Mouse (Mus musculus): ENCODE data around the gene 2900026A02Rik. TPM values are rescaled to one million over a fixed set of nuclear protein-coding genes. Genes with fewer than 3 reads are reported as not detected.
A peak's percentile ranks its signal among the peaks of the same experiment; 100 is the strongest.

Gene 2900026A02Rik
- 16.6 TPM for polyA plus RNA-seq (2012; fragmentation: generic; extraction: Trizol)

- Histone ChIP-seq H3K4me2 (ENCODE audit: low read depth) (peak within 1 kb of the TSS; percentile 76), H3K36me3 (ENCODE audit: control insufficient read depth, insufficient read depth) (no peaks in the 10 kb centered on the region), H3K79me2 (ENCODE audit: control insufficient read depth, insufficient read depth) (no peaks in the 10 kb centered on the region), H3K4me3 (peak within 1 kb of the TSS; percentile 17), H3ac (ENCODE audit: control insufficient read depth, insufficient read length) (peak within 1 kb of the TSS; percentile 0), H3K27me3 (ENCODE audit: control insufficient read depth, insufficient read depth, insufficient read length) (no peaks in the 10 kb centered on the region)
- TF ChIP-seq MYOD1 (IDR thresholded peaks at IDR 0.05; ENCODE audit: control insufficient read depth in 1 of 3, insufficient read length in 2 of 3, low read depth in 2 of 3) (peak in 1 of 3 experiments; percentile 55), E2F4 (IDR thresholded peaks at IDR 0.05; ENCODE audit: insufficient read depth) (no peak)
Measured at GRCm38 (mm10) chr5:113221147-113221865, at the start of gene 2900026A02Rik. TSS of gene 2900026A02Rik (minus strand) at chr5:113221236.

- Histone ChIP-seq H3K4me3 (no peak overlapping the region), H3K36me3 (ENCODE audit: control insufficient read depth, insufficient read depth) (no peaks in the 10 kb centered on the region), H3K4me2 (ENCODE audit: low read depth) (no peak overlapping the region), H3K79me2 (ENCODE audit: control insufficient read depth, insufficient read depth) (no peaks in the 10 kb centered on the region), H3K27me3 (ENCODE audit: control insufficient read depth, insufficient read depth, insufficient read length) (no peaks in the 10 kb centered on the region), H3ac (ENCODE audit: control insufficient read depth, insufficient read length) (no peak overlapping the region)
- no peak for TF ChIP-seq REST (IDR thresholded peaks at IDR 0.05; ENCODE audit: insufficient read depth, insufficient read length)
- no peak for TF ChIP-seq POLR2AphosphoS2 (IDR thresholded peaks at IDR 0.05; ENCODE audit: insufficient read length, low read depth)
- no peak for TF ChIP-seq E2F4 (IDR thresholded peaks at IDR 0.05; ENCODE audit: insufficient read depth)
- TF ChIP-seq POLR2A (IDR thresholded peaks at IDR 0.05; ENCODE audit: insufficient read length, low read depth), result no peak
- no peak for TF ChIP-seq CEBPB (IDR thresholded peaks at IDR 0.05; ENCODE audit: insufficient read depth, poor library complexity, severe bottlenecking)
- no peak for TF ChIP-seq USF1 (IDR thresholded peaks at IDR 0.05; ENCODE audit: low read depth)
- no peak for TF ChIP-seq MYOG (IDR thresholded peaks at IDR 0.05; ENCODE audit: control insufficient read depth in 1 of 3, insufficient read depth in 1 of 3, insufficient read length in 2 of 3, low read depth in 2 of 3)
- TF ChIP-seq MYOD1 (IDR thresholded peaks at IDR 0.05; ENCODE audit: control insufficient read depth in 1 of 3, insufficient read length in 2 of 3, low read depth in 2 of 3), result no peak
- no peak for TF ChIP-seq TCF3 (IDR thresholded peaks at IDR 0.05; ENCODE audit: insufficient read length, low read depth)
- no peak for TF ChIP-seq SRF (IDR thresholded peaks at IDR 0.05; ENCODE audit: control insufficient read depth, insufficient read length, low read depth)
- no peak for TF ChIP-seq MAX (IDR thresholded peaks at IDR 0.05; ENCODE audit: low read depth)
- TF ChIP-seq TCF12 (IDR thresholded peaks at IDR 0.05; ENCODE audit: insufficient read depth, poor library complexity, severe bottlenecking), result no peak
Measured at GRCm38 (mm10) chr5:113270043-113270442, 49.0 kb upstream of the 2900026A02Rik start.

GRCm38 (mm10) chr5:113268246-113268645 lies 47.2 kb upstream of the 2900026A02Rik start:
- TF ChIP-seq POLR2AphosphoS2 (IDR thresholded peaks at IDR 0.05; ENCODE audit: insufficient read length, low read depth) (no peak), MYOD1 (IDR thresholded peaks at IDR 0.05; ENCODE audit: control insufficient read depth in 1 of 3, insufficient read length in 2 of 3, low read depth in 2 of 3) (no peak), CEBPB (IDR thresholded peaks at IDR 0.05; ENCODE audit: insufficient read depth, poor library complexity, severe bottlenecking) (no peak), TCF3 (IDR thresholded peaks at IDR 0.05; ENCODE audit: insufficient read length, low read depth) (no peak), USF1 (IDR thresholded peaks at IDR 0.05; ENCODE audit: low read depth) (no peak), POLR2A (IDR thresholded peaks at IDR 0.05; ENCODE audit: insufficient read length, low read depth) (no peak), TCF12 (IDR thresholded peaks at IDR 0.05; ENCODE audit: insufficient read depth, poor library complexity, severe bottlenecking) (no peak), MAX (IDR thresholded peaks at IDR 0.05; ENCODE audit: low read depth) (no peak), E2F4 (IDR thresholded peaks at IDR 0.05; ENCODE audit: insufficient read depth) (no peak), REST (IDR thresholded peaks at IDR 0.05; ENCODE audit: insufficient read depth, insufficient read length) (no peak), SRF (IDR thresholded peaks at IDR 0.05; ENCODE audit: control insufficient read depth, insufficient read length, low read depth) (no peak), MYOG (IDR thresholded peaks at IDR 0.05; ENCODE audit: control insufficient read depth in 1 of 3, insufficient read depth in 1 of 3, insufficient read length in 2 of 3, low read depth in 2 of 3) (no peak)
- Histone ChIP-seq H3K4me3 (no peak overlapping the region), H3ac (ENCODE audit: control insufficient read depth, insufficient read length) (no peak overlapping the region), H3K36me3 (ENCODE audit: control insufficient read depth, insufficient read depth) (no peaks in the 10 kb centered on the region), H3K4me2 (ENCODE audit: low read depth) (no peak overlapping the region), H3K79me2 (ENCODE audit: control insufficient read depth, insufficient read depth) (no peaks in the 10 kb centered on the region), H3K27me3 (ENCODE audit: control insufficient read depth, insufficient read depth, insufficient read length) (no peaks in the 10 kb centered on the region)

- H3ac ChIP-seq (ENCODE audit: control insufficient read depth, insufficient read length), result no peak overlapping the region
- no peaks in the 10 kb centered on the region for H3K27me3 ChIP-seq (ENCODE audit: control insufficient read depth, insufficient read depth, insufficient read length)
- no peak overlapping the region for H3K4me3 ChIP-seq
- no peaks in the 10 kb centered on the region for H3K79me2 ChIP-seq (ENCODE audit: control insufficient read depth, insufficient read depth)
- H3K4me2 ChIP-seq (ENCODE audit: low read depth), result no peak overlapping the region
- TF ChIP-seq SRF (IDR thresholded peaks at IDR 0.05; ENCODE audit: control insufficient read depth, insufficient read length, low read depth) (no peak), TCF12 (IDR thresholded peaks at IDR 0.05; ENCODE audit: insufficient read depth, poor library complexity, severe bottlenecking) (no peak), USF1 (IDR thresholded peaks at IDR 0.05; ENCODE audit: low read depth) (no peak), MAX (IDR thresholded peaks at IDR 0.05; ENCODE audit: low read depth) (no peak), MYOG (IDR thresholded peaks at IDR 0.05; ENCODE audit: control insufficient read depth in 1 of 3, insufficient read depth in 1 of 3, insufficient read length in 2 of 3, low read depth in 2 of 3) (no peak), REST (IDR thresholded peaks at IDR 0.05; ENCODE audit: insufficient read depth, insufficient read length) (no peak), MYOD1 (IDR thresholded peaks at IDR 0.05; ENCODE audit: control insufficient read depth in 1 of 3, insufficient read length in 2 of 3, low read depth in 2 of 3) (no peak)
- H3K36me3 ChIP-seq (ENCODE audit: control insufficient read depth, insufficient read depth), result no peaks in the 10 kb centered on the region
Measured at GRCm38 (mm10) chr5:113265637-113266036, 44.6 kb upstream of the 2900026A02Rik start.

GRCm38 (mm10) chr5:113250806-113251205 lies 29.8 kb upstream of the 2900026A02Rik start:
- Histone ChIP-seq H3K27me3 (ENCODE audit: control insufficient read depth, insufficient read depth, insufficient read length) (no peaks in the 10 kb centered on the region), H3K36me3 (ENCODE audit: control insufficient read depth, insufficient read depth) (no peaks in the 10 kb centered on the region), H3K79me2 (ENCODE audit: control insufficient read depth, insufficient read depth) (no peaks in the 10 kb centered on the region), H3ac (ENCODE audit: control insufficient read depth, insufficient read length) (no peak overlapping the region), H3K4me2 (ENCODE audit: low read depth) (no peak overlapping the region), H3K4me3 (no peak overlapping the region)
- TF ChIP-seq MYOD1 (IDR thresholded peaks at IDR 0.05; ENCODE audit: control insufficient read depth in 1 of 3, insufficient read length in 2 of 3, low read depth in 2 of 3), result no peak
- TF ChIP-seq SRF (IDR thresholded peaks at IDR 0.05; ENCODE audit: control insufficient read depth, insufficient read length, low read depth), result no peak
- no peak for TF ChIP-seq CEBPB (IDR thresholded peaks at IDR 0.05; ENCODE audit: insufficient read depth, poor library complexity, severe bottlenecking)
- no peak for TF ChIP-seq POLR2AphosphoS2 (IDR thresholded peaks at IDR 0.05; ENCODE audit: insufficient read length, low read depth)
- no peak for TF ChIP-seq USF1 (IDR thresholded peaks at IDR 0.05; ENCODE audit: low read depth)
- no peak for TF ChIP-seq TCF3 (IDR thresholded peaks at IDR 0.05; ENCODE audit: insufficient read length, low read depth)
- TF ChIP-seq E2F4 (IDR thresholded peaks at IDR 0.05; ENCODE audit: insufficient read depth), result no peak
- TF ChIP-seq REST (IDR thresholded peaks at IDR 0.05; ENCODE audit: insufficient read depth, insufficient read length), result no peak
- no peak for TF ChIP-seq MYOG (IDR thresholded peaks at IDR 0.05; ENCODE audit: control insufficient read depth in 1 of 3, insufficient read depth in 1 of 3, insufficient read length in 2 of 3, low read depth in 2 of 3)
- no peak for TF ChIP-seq TCF12 (IDR thresholded peaks at IDR 0.05; ENCODE audit: insufficient read depth, poor library complexity, severe bottlenecking)
- no peak for TF ChIP-seq POLR2A (IDR thresholded peaks at IDR 0.05; ENCODE audit: insufficient read length, low read depth)
- TF ChIP-seq MAX (IDR thresholded peaks at IDR 0.05; ENCODE audit: low read depth), result no peak

Data from myocyte (in vitro differentiated cells).